Mouse (Mus musculus): ENCODE data around the gene Mybpc2. TPM values are rescaled to one million over a fixed set of nuclear protein-coding genes. Genes with fewer than 3 reads are reported as not detected.
A peak's percentile ranks its signal among the peaks of the same experiment; 100 is the strongest.

The Mybpc2 gene
- polyA plus RNA-seq, 1 experiment from 2014 or later, result 0.14 TPM

- peaks cover 39% of the 10 kb centered on the region for H3K27me3 ChIP-seq (replicated peaks)
- no peak overlapping the region for H3K9ac ChIP-seq (replicated peaks)
- 71% methylated on average over 9 of the region's 9 CpGs for whole genome bisulfite sequencing
- H3K36me3 ChIP-seq, result no peaks in the 10 kb centered on the region
- no peak for ATAC-seq (ENCODE audit: low FRiP score)
- H3K27ac ChIP-seq (replicated peaks), result no peak overlapping the region
- H3K4me2 ChIP-seq, result no peak overlapping the region
- peaks cover 3% of the 10 kb centered on the region for H3K4me1 ChIP-seq
- H3K9me3 ChIP-seq (replicated peaks), result no peaks in the 10 kb centered on the region
- H3K4me3 ChIP-seq (replicated peaks), result no peak overlapping the region
Measured at GRCm38 (mm10) chr7:44519240-44519913, 5.1 kb downstream of the Mybpc2 start.

GRCm38 (mm10) chr7:44507491-44507890, 17.0 kb downstream of the Mybpc2 start:
- Histone ChIP-seq H3K4me2 (no peak overlapping the region), H3K36me3 (no peaks in the 10 kb centered on the region), H3K27me3 (replicated peaks) (peaks cover 5% of the 10 kb centered on the region; the same call in 1 of the 2 replicates), H3K9me3 (replicated peaks) (no peaks in the 10 kb centered on the region), H3K4me1 (no peaks in the 10 kb centered on the region), H3K9ac (replicated peaks) (no peak overlapping the region), H3K4me3 (replicated peaks) (no peak overlapping the region), H3K27ac (replicated peaks) (no peak overlapping the region)
- ATAC-seq (ENCODE audit: low FRiP score), result no peak

GRCm38 (mm10) chr7:44501563-44502115, 22.8 kb downstream of the Mybpc2 start:
- Histone ChIP-seq H3K4me1 (peaks cover 10% of the 10 kb centered on the region), H3K9me3 (replicated peaks) (no peaks in the 10 kb centered on the region), H3K27ac (replicated peaks) (no peak overlapping the region), H3K4me2 (no peak overlapping the region), H3K36me3 (no peaks in the 10 kb centered on the region), H3K27me3 (replicated peaks) (no peaks in the 10 kb centered on the region), H3K4me3 (replicated peaks) (no peak overlapping the region), H3K9ac (replicated peaks) (no peak overlapping the region)
- no peak for ATAC-seq (ENCODE audit: low FRiP score)
- 40% methylated on average over 5 of the region's 5 CpGs for WGBS

DNA sequence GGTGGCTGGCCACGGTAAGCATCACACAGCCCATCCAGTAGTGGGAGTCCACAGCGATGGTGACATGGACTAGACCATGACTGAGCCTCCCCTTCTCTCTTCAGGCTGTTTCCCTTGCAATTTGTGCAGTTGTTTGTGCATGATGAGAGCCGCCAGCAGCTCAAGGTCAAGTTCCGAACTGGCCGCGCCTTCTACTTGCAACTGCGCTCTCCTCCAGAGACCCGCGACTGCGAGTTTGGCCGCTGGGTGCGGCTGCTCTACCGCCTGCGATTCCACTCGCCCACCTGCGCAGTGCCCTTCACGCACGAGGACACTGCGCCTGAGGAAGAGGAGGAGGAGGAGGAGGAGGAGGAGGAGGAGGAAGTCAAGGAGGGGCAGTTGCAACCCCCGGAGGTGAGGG, 24.4 kb downstream of the Mybpc2 start:
- WGBS, result 66% methylated on average over 20 of the region's 20 CpGs
- Histone ChIP-seq H3K9me3 (replicated peaks) (no peaks in the 10 kb centered on the region), H3K27ac (replicated peaks) (no peak overlapping the region), H3K4me1 (peaks cover 18% of the 10 kb centered on the region), H3K4me3 (replicated peaks) (no peak overlapping the region), H3K27me3 (replicated peaks) (no peaks in the 10 kb centered on the region), H3K4me2 (no peak overlapping the region), H3K9ac (replicated peaks) (no peak overlapping the region), H3K36me3 (no peaks in the 10 kb centered on the region)
- no peak for ATAC-seq (ENCODE audit: low FRiP score)

DNA sequence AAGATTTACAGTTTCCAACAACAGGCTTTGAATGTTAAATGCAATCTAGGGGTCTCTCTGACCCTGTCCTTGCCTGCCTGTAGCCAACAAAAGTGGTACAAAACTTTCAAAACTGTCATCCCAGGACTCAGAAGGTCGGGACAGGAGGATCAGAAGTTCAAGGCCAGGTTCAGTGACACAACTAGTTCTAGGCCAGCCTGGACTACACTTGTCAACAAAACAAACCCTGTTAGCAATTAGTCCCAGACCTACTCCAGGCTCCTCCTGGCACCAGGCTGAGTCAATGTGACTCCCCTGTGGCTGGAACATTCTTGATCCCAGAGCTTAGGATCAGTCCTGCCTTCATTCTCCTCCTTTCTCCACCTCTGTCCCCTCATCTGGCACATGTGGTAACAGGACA, 25.5 kb downstream of the Mybpc2 start:
- no peak for ATAC-seq (ENCODE audit: low FRiP score)
- no peak overlapping the region for H3K4me2 ChIP-seq
- 0 out of 2 replicates have a peak, but pooled peaks cover 6% of the 10 kb centered on the region for H3K36me3 ChIP-seq
- WGBS, result 78% methylated on average over 1 of the region's 1 CpGs
- no peak overlapping the region for H3K9ac ChIP-seq (replicated peaks)
- no peaks in the 10 kb centered on the region for H3K9me3 ChIP-seq (replicated peaks)
- no peak overlapping the region for H3K4me3 ChIP-seq (replicated peaks)
- no peaks in the 10 kb centered on the region for H3K27me3 ChIP-seq (replicated peaks)
- H3K4me1 ChIP-seq, result peaks cover 28% of the 10 kb centered on the region
- H3K27ac ChIP-seq (replicated peaks), result no peak overlapping the region

DNA sequence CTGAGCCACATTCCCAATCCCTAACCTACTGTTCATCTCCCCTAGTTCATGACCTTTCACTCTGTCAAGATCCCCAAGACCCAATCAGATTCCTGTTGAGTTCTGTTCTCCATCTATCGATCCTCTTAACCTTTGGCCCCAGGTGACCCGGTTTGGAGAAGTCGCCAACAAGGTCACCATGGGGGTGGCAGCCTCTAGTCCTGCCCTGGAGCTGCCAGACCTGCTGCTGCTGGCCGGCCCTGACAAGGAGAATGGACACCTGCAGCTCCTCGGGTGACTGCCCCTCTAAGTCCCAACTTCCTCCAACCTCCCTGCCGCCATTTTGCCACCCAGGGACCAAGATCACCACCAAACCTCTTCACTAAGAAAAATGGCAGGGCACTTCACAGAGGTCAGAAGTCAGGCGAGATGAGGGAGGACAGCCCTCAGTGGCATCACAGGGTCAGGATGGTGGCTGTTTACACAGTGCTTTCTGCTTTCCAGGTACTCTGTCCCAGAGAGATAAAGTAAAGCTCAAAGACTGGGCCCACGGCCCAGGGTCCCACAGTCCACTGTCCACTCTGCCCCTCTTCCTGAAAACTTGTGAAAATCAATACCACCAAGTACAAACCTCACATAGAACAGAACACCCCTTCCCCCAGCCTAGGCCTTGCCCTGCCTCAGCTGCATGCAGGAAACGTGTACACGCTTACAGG, 26.9 kb downstream of the Mybpc2 start:
- peaks cover 28% of the 10 kb centered on the region for H3K4me1 ChIP-seq
- 0 out of 2 replicates have a peak overlapping the region, but pooled peaks have one; percentile 99 for H3K27ac ChIP-seq (replicated peaks)
- H3K9ac ChIP-seq (replicated peaks), result peak overlapping the region; percentile 97
- peaks cover 15% of the 10 kb centered on the region; the same call in 1 of the 2 replicates for H3K36me3 ChIP-seq
- peak overlapping the region; percentile 83 for H3K4me2 ChIP-seq
- WGBS, result 83% methylated on average over 10 of the region's 10 CpGs
- H3K9me3 ChIP-seq (replicated peaks), result no peaks in the 10 kb centered on the region
- ATAC-seq (ENCODE audit: low FRiP score), result no peak
- H3K27me3 ChIP-seq (replicated peaks), result no peaks in the 10 kb centered on the region
- H3K4me3 ChIP-seq (replicated peaks), result peak overlapping the region; percentile 77

- WGBS, result under 1% methylated on average over 26 of the region's 26 CpGs
- Histone ChIP-seq H3K27me3 (replicated peaks) (no peaks in the 10 kb centered on the region), H3K9ac (replicated peaks) (peak overlapping the region; percentile 97), H3K27ac (replicated peaks) (peak overlapping the region; percentile 99), H3K9me3 (replicated peaks) (no peaks in the 10 kb centered on the region), H3K4me1 (peaks cover 29% of the 10 kb centered on the region), H3K4me3 (replicated peaks) (peak overlapping the region; percentile 77), H3K36me3 (peaks cover 23% of the 10 kb centered on the region), H3K4me2 (peak overlapping the region; percentile 83)
- no peak for ATAC-seq (ENCODE audit: low FRiP score)
Measured at GRCm38 (mm10) chr7:44496771-44497109, 27.7 kb downstream of the Mybpc2 start.

GRCm38 (mm10) chr7:44495992-44496770, 28.3 kb downstream of the Mybpc2 start, which contains the start of the genes Emc10 and Fam71e1:
Gene Emc10, minus strand, starts transcription at chr7:44496529.
Gene Fam71e1, plus strand, starts transcription at chr7:44496581.
- peak; percentile 95 for ATAC-seq (ENCODE audit: low FRiP score)
- peaks cover 28% of the 10 kb centered on the region for H3K36me3 ChIP-seq
- peak within 1 kb of the TSS; percentile 77 for H3K4me3 ChIP-seq (replicated peaks)
- WGBS, result under 1% methylated on average over 58 of the region's 58 CpGs
- peak within 1 kb of the TSS; percentile 97 for H3K9ac ChIP-seq (replicated peaks)
- peak within 1 kb of the TSS; percentile 83 for H3K4me2 ChIP-seq
- H3K27me3 ChIP-seq (replicated peaks), result no peaks in the 10 kb centered on the region
- peaks cover 31% of the 10 kb centered on the region for H3K4me1 ChIP-seq
- H3K27ac ChIP-seq (replicated peaks), result peak within 1 kb of the TSS; percentile 99
- no peaks in the 10 kb centered on the region for H3K9me3 ChIP-seq (replicated peaks)

GRCm38 (mm10) chr7:44495086-44495485, 29.4 kb downstream of the Mybpc2 start:
- peak overlapping the region; percentile 77 for H3K4me3 ChIP-seq (replicated peaks)
- 72% methylated on average over 7 of the region's 7 CpGs for WGBS
- H3K4me1 ChIP-seq, result peaks cover 31% of the 10 kb centered on the region
- no peak for ATAC-seq (ENCODE audit: low FRiP score)
- H3K9me3 ChIP-seq (replicated peaks), result no peaks in the 10 kb centered on the region
- H3K4me2 ChIP-seq, result peak overlapping the region; percentile 83
- H3K9ac ChIP-seq (replicated peaks), result peak overlapping the region; percentile 97
- H3K36me3 ChIP-seq, result peaks cover 39% of the 10 kb centered on the region
- H3K27ac ChIP-seq (replicated peaks), result no peak overlapping the region
- H3K27me3 ChIP-seq (replicated peaks), result no peaks in the 10 kb centered on the region

- Histone ChIP-seq H3K9ac (replicated peaks) (no peak overlapping the region), H3K9me3 (replicated peaks) (no peaks in the 10 kb centered on the region), H3K4me2 (peak overlapping the region; percentile 83; the same call in 1 of the 2 replicates), H3K4me1 (peaks cover 31% of the 10 kb centered on the region), H3K27ac (replicated peaks) (no peak overlapping the region), H3K36me3 (peaks cover 43% of the 10 kb centered on the region), H3K27me3 (replicated peaks) (no peaks in the 10 kb centered on the region), H3K4me3 (replicated peaks) (no peak overlapping the region; the same call in 1 of the 2 replicates)
- no peak for ATAC-seq (ENCODE audit: low FRiP score)
- WGBS, result 93% methylated on average over 12 of the region's 12 CpGs
Measured at GRCm38 (mm10) chr7:44494681-44495080, 29.8 kb downstream of the Mybpc2 start.

- no peak overlapping the region for H3K27ac ChIP-seq (replicated peaks)
- peaks cover 28% of the 10 kb centered on the region for H3K4me1 ChIP-seq
- peaks cover 53% of the 10 kb centered on the region for H3K36me3 ChIP-seq
- H3K9me3 ChIP-seq (replicated peaks), result no peaks in the 10 kb centered on the region
- no peak overlapping the region for H3K4me3 ChIP-seq (replicated peaks)
- H3K4me2 ChIP-seq, result no peak overlapping the region
- WGBS, result 96% methylated on average over 21 of the region's 21 CpGs
- H3K27me3 ChIP-seq (replicated peaks), result no peaks in the 10 kb centered on the region
- H3K9ac ChIP-seq (replicated peaks), result no peak overlapping the region
- no peak for ATAC-seq (ENCODE audit: low FRiP score)
Measured at GRCm38 (mm10) chr7:44492166-44492826, 32.2 kb downstream of the Mybpc2 start.
